Mouse (Mus musculus) frontal cortex, postnatal 14 days (tissue): ENCODE results near the gene Rfc4.

Experiments
- DNase-seq, 2 experiments: peaks; one replicate each; pipeline ENCODE4 v3.0.0; 2022; ENCODE audit warnings: low spot score in 2 of 2

The Rfc4 gene

GRCm38 (mm10) chr16:23127673-23128375 is at the start of gene Rfc4:
TSS of gene Rfc4 (minus strand) at chr16:23127737.
- peak; percentile 84 to 89 for DNase-seq

GRCm38 (mm10) chr16:23175956-23176355 is 48.4 kb upstream of the Rfc4 start:
- DNase-seq = no peak

- DNase-seq = no peak
Observed at GRCm38 (mm10) chr16:23174855-23175254, 47.3 kb upstream of the Rfc4 start.

GRCm38 (mm10) chr16:23173904-23174303 is 46.4 kb upstream of the Rfc4 start:
- no peak for DNase-seq

GRCm38 (mm10) chr16:23170813-23171212 is 43.3 kb upstream of the Rfc4 start:
- no peak for DNase-seq

GRCm38 (mm10) chr16:23167079-23167478 is 39.5 kb upstream of the Rfc4 start:
- DNase-seq = no peak

GRCm38 (mm10) chr16:23166646-23167045 is 39.1 kb upstream of the Rfc4 start:
- no peak for DNase-seq

GRCm38 (mm10) chr16:23165441-23165840 is 37.9 kb upstream of the Rfc4 start:
- DNase-seq = no peak

GRCm38 (mm10) chr16:23164443-23164842 is 36.9 kb upstream of the Rfc4 start:
- no peak for DNase-seq

- DNase-seq = no peak
Observed at GRCm38 (mm10) chr16:23162116-23162515, 34.6 kb upstream of the Rfc4 start.

- DNase-seq = no peak
Observed at GRCm38 (mm10) chr16:23159749-23160148, 32.2 kb upstream of the Rfc4 start.

- DNase-seq = no peak
Observed at GRCm38 (mm10) chr16:23158957-23159356, 31.4 kb upstream of the Rfc4 start.

- no peak for DNase-seq
Observed at GRCm38 (mm10) chr16:23158292-23158691, 30.8 kb upstream of the Rfc4 start.

- no peak for DNase-seq
Observed at GRCm38 (mm10) chr16:23157013-23157412, 29.5 kb upstream of the Rfc4 start.

GRCm38 (mm10) chr16:23154261-23154660 is 26.7 kb upstream of the Rfc4 start:
- DNase-seq = no peak

- DNase-seq = peak in 1 of 2 experiments; percentile 16
Observed at GRCm38 (mm10) chr16:23151423-23151822, 23.9 kb upstream of the Rfc4 start.

GRCm38 (mm10) chr16:23149396-23149795 is 21.9 kb upstream of the Rfc4 start:
- no peak for DNase-seq

- no peak for DNase-seq
Observed at GRCm38 (mm10) chr16:23148936-23149335, 21.4 kb upstream of the Rfc4 start.

- DNase-seq = no peak
Observed at GRCm38 (mm10) chr16:23146280-23146679, 18.7 kb upstream of the Rfc4 start, which contains the start of gene Adipoq. TSS of gene Adipoq (plus strand) at chr16:23146536.

- DNase-seq = no peak
Observed at GRCm38 (mm10) chr16:23145211-23145610, 17.7 kb upstream of the Rfc4 start.

- no peak for DNase-seq
Observed at GRCm38 (mm10) chr16:23144326-23144725, 16.8 kb upstream of the Rfc4 start.

- no peak for DNase-seq
Observed at GRCm38 (mm10) chr16:23140911-23141310, 13.4 kb upstream of the Rfc4 start.

- DNase-seq = no peak
Observed at GRCm38 (mm10) chr16:23136406-23136970, 9.0 kb upstream of the Rfc4 start.
